Mouse (Mus musculus) naive thymus-derived CD4-positive, alpha-beta T cell, adult 2 months (primary cell): ENCODE data around the gene Allc.

Source experiments
- DNase-seq: peaks from one replicate; pipeline ENCODE4 v3.0.0-alpha.2; 2011; ENCODE audit warnings: low read depth

Gene Allc

GRCm38 (mm10) chr12:28579132-28579531, 3.2 kb downstream of the Allc start:
- no peak for DNase-seq

DNA sequence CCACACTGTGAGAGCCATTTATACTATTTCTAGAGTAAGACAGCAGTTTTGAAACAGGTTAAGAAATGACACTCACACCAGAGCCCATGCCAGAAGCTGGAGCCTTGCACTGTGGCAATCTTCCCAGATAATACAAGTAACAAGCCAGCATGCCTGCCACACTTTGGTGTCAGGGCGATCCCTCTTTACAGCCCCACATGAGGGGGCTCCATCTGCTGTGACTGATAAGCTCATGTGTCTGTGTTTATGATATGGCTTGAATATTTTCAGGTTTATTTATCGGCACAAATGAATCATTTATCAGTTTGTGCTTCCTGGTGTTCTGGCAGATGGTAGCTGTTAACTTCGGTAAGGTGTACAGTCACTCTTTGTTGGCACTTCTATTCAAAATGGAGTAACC, 4.2 kb downstream of the Allc start:
- DNase-seq = no peak

DNA sequence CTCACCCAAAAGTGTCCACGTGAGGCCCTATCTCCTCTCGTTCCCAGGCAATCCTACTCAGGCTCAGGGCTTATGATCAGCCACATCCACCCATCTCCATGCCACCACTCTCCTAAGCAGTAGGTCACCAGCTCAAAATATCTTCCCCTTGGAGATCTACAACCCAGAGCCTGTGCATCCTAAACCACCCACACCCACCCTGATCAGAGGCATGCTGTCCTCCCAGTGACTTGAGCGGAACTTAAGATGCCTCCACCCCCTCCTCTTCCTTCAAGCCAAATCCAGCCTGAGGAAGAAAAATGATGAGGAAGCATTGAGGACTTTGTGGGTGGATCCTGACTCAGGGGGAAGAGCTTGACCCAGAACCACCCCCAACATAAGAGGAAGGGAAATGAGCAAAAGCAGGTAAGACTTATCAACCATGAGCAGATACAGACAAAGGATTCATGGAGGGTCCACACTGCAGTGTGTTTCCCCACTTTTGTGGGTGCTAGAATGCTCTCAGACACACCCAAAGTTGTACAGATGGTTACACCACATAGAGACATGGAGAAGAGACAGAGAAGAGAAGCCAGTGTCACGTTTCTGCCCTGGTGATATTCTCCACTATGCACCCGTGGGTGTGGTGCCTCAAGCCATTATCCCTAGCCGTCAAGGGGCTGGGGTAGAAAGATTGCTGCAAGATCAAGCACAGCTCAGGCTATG, 6.8 kb downstream of the Allc start:
- DNase-seq = no peak

GRCm38 (mm10) chr12:28572241-28572640, 10.1 kb downstream of the Allc start:
- DNase-seq = no peak

- no peak for DNase-seq
Observed at GRCm38 (mm10) chr12:28552299-28552698, 30.0 kb downstream of the Allc start, which contains the start of gene Dcdc2c. Gene Dcdc2c (minus strand): TSS chr12:28552399.

GRCm38 (mm10) chr12:28551775-28552174, 30.5 kb downstream of the Allc start:
- no peak for DNase-seq

- no peak for DNase-seq
Observed at GRCm38 (mm10) chr12:28548887-28549286, 33.4 kb downstream of the Allc start.

DNA sequence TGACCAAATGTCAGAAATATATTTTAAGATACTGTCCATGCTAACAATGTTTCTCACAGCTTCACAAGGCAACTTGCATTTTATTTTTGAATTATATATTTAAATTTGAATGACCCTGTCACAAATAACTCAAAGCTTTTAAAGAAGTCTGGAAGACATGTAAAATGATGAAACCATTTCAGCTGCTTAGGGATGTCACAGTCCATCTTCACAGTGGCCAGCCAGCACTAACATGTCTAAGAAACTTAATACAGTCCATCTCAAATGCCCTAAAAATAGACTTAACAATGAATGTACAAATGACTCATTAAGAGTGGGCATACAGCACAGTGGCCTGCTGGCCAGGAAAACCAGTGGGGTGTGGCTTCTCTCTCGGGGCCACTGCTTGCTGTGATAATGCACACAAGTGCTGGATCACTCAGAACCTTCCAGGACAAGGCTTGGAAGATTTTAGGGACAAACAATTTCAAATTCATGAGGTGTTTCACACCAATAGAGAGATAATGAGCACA, 68.0 kb downstream of the Allc start:
- DNase-seq = no peak

- DNase-seq = no peak
Observed at GRCm38 (mm10) chr12:28509699-28510280, 72.5 kb downstream of the Allc start.
